Mouse (Mus musculus) heart, embryonic 14.5 days (tissue): Measurements from ENCODE around the gene Arid3b. TPM values are rescaled to one million over a fixed set of nuclear protein-coding genes. Genes with fewer than 3 reads are reported as not detected.

ENCODE experiments used
- ATAC-seq: fragments of 200-750 bp; cut with Nextera tagmentation; 2 replicates; pipeline ENCODE4 v1.8.0; 2017; ENCODE audit warnings: low read depth, moderate TSS enrichment; ENCODE audit not compliant: insufficient number of reproducible peaks, insufficient read depth, low FRiP score
- H3K27ac ChIP-seq, 2 experiments: fragments of 200-500 bp in 1 of 2; fragments of 300-500 bp in 1 of 2; sonication (generic) in 1 of 2; replicated peaks in 1 of 2; 2 replicates each; pipeline ENCODE4 v1.5.1; 2012 to 2014; ENCODE audit warnings: low read depth in 2 of 2, low read length in 2 of 2, control low read depth in 1 of 2, mild to moderate bottlenecking in 1 of 2, mixed read lengths in 1 of 2; ENCODE audit not compliant: control insufficient read depth in 1 of 2, insufficient read depth in 1 of 2
- H3K27me3 ChIP-seq: fragments of 300-500 bp; sonication (generic); 2 replicates; pipeline ENCODE4 v1.6.1; 2014; ENCODE audit warnings: mild to moderate bottlenecking, low read length, control low read depth; ENCODE audit not compliant: control insufficient read depth, insufficient read depth
- H3K36me3 ChIP-seq: fragments of 300-500 bp; sonication (generic); 2 replicates; pipeline ENCODE4 v1.6.1; 2014; ENCODE audit warnings: mild to moderate bottlenecking, control low read depth, low read length, mixed read lengths; ENCODE audit not compliant: control insufficient read depth, insufficient read depth
- H3K4me1 ChIP-seq, 2 experiments: fragments of 200-500 bp in 1 of 2; fragments of 300-500 bp in 1 of 2; sonication (generic) in 1 of 2; 2 replicates each; pipeline ENCODE4 v1.6.1; 2012 to 2014; ENCODE audit warnings: low read length in 2 of 2, control low read depth in 1 of 2, mixed read lengths in 1 of 2; ENCODE audit not compliant: control insufficient read depth in 2 of 2, insufficient read depth in 2 of 2
- H3K4me2 ChIP-seq: fragments of 300-500 bp; sonication (generic); 2 replicates; pipeline ENCODE4 v1.6.1; 2014; ENCODE audit warnings: mild to moderate bottlenecking, low read length
- H3K4me3 ChIP-seq, 2 experiments: fragments of 200-500 bp in 1 of 2; fragments of 300-500 bp in 1 of 2; sonication (generic) in 1 of 2; 2 replicates each; pipeline ENCODE4 v1.5.1; 2012 to 2014; ENCODE audit warnings: low read length in 2 of 2, mild to moderate bottlenecking in 2 of 2, control low read depth in 1 of 2, low read depth in 1 of 2, moderate library complexity in 1 of 2; ENCODE audit not compliant: control insufficient read depth in 1 of 2, insufficient read depth in 1 of 2
- H3K9ac ChIP-seq: fragments of 300-500 bp; sonication (generic); 2 replicates; pipeline ENCODE4 v1.6.1; 2014; ENCODE audit warnings: mild to moderate bottlenecking, low read length
- H3K9me3 ChIP-seq: fragments of 300-500 bp; sonication (generic); 2 replicates; pipeline ENCODE4 v1.6.1; 2016; ENCODE audit warnings: low read length, control low read depth; ENCODE audit not compliant: control insufficient read depth
- WGBS: fragments of 180-500 bp; shearing (Covaris S2); extraction: QIAGEN DNeasy Blood & Tissue Kit; methylation state at CpG from one replicate; pipeline ENCODE4 v1.1.7; 2014; 5-methylcytosine and 5-hydroxymethylcytosine counted together
- polyA plus RNA-seq: library from polyadenylated mRNA; unstranded; fragments of >200 nt; fragmentation: Nextera tagmentation; extraction: Ambion mirVana; gene quantifications from 2 replicates; pipeline ENCODE4 v1.2.1, GENCODE M21; 2014

Gene Arid3b
- polyA plus RNA-seq, 1 experiment from 2014 or later = 8.1 TPM

- no peak overlapping the region for H3K4me3 ChIP-seq
- no peaks in the 10 kb centered on the region for H3K36me3 ChIP-seq
- 64% methylated on average over 6 of the region's 6 CpGs for WGBS
- H3K9me3 ChIP-seq = no peaks in the 10 kb centered on the region
- H3K27ac ChIP-seq = no peak overlapping the region
- ATAC-seq = no peak
- no peak overlapping the region for H3K4me2 ChIP-seq
- H3K27me3 ChIP-seq = no peaks in the 10 kb centered on the region
- no peak overlapping the region for H3K9ac ChIP-seq
- no peaks in the 10 kb centered on the region for H3K4me1 ChIP-seq
These were observed 32.2 kb upstream of the Arid3b start for GRCm38 (mm10) chr9:57868767-57869166.

- Histone ChIP-seq H3K9ac (no peak overlapping the region), H3K27ac (no peak overlapping the region), H3K36me3 (no peaks in the 10 kb centered on the region), H3K4me2 (no peak overlapping the region), H3K27me3 (no peaks in the 10 kb centered on the region), H3K4me1 (no peaks in the 10 kb centered on the region), H3K4me3 (no peak overlapping the region), H3K9me3 (no peaks in the 10 kb centered on the region)
- WGBS = 75% methylated on average over 5 of the region's 5 CpGs
- no peak for ATAC-seq
These were observed 31.3 kb upstream of the Arid3b start for GRCm38 (mm10) chr9:57867880-57868279.

- no peak overlapping the region for H3K4me2 ChIP-seq
- H3K9ac ChIP-seq = no peak overlapping the region
- H3K27ac ChIP-seq = no peak overlapping the region
- no peaks in the 10 kb centered on the region for H3K4me1 ChIP-seq
- ATAC-seq = no peak
- H3K4me3 ChIP-seq = no peak overlapping the region
- no peaks in the 10 kb centered on the region for H3K36me3 ChIP-seq
- no peaks in the 10 kb centered on the region for H3K27me3 ChIP-seq
- WGBS = 86% methylated on average over 4 of the region's 4 CpGs
- no peaks in the 10 kb centered on the region for H3K9me3 ChIP-seq
These were observed 30.6 kb upstream of the Arid3b start for GRCm38 (mm10) chr9:57867236-57867635.

- no peak for ATAC-seq
- Histone ChIP-seq H3K4me2 (no peak overlapping the region), H3K9ac (no peak overlapping the region), H3K36me3 (no peaks in the 10 kb centered on the region), H3K9me3 (no peaks in the 10 kb centered on the region), H3K4me1 (0 out of 4 replicates have a peak, but pooled peaks cover 0 to 2% of the 10 kb centered on the region in 2 experiments), H3K27me3 (no peaks in the 10 kb centered on the region), H3K27ac (no peak overlapping the region), H3K4me3 (no peak overlapping the region)
- WGBS = 68% methylated on average over 7 of the region's 7 CpGs
These were observed 29.9 kb upstream of the Arid3b start for GRCm38 (mm10) chr9:57866530-57866929.

- Histone ChIP-seq H3K4me3 (no peak overlapping the region), H3K4me1 (0 out of 4 replicates have a peak, but pooled peaks cover 0 to 2% of the 10 kb centered on the region in 2 experiments), H3K9ac (no peak overlapping the region), H3K27ac (no peak overlapping the region), H3K36me3 (no peaks in the 10 kb centered on the region), H3K27me3 (no peaks in the 10 kb centered on the region), H3K4me2 (no peak overlapping the region), H3K9me3 (no peaks in the 10 kb centered on the region)
- ATAC-seq = no peak
These were observed 27.7 kb upstream of the Arid3b start for GRCm38 (mm10) chr9:57864336-57864735.

- Histone ChIP-seq H3K27ac (no peak overlapping the region), H3K4me1 (0 out of 4 replicates have a peak, but pooled peaks cover 0 to 2% of the 10 kb centered on the region in 2 experiments), H3K4me3 (no peak overlapping the region), H3K4me2 (no peak overlapping the region), H3K27me3 (no peaks in the 10 kb centered on the region), H3K36me3 (no peaks in the 10 kb centered on the region), H3K9ac (no peak overlapping the region), H3K9me3 (no peaks in the 10 kb centered on the region)
- no peak for ATAC-seq
- 49% methylated on average over 9 of the region's 9 CpGs for WGBS
These were observed 25.4 kb upstream of the Arid3b start for GRCm38 (mm10) chr9:57861951-57862471.

- no peak overlapping the region for H3K27ac ChIP-seq
- ATAC-seq = no peak
- H3K9me3 ChIP-seq = no peaks in the 10 kb centered on the region
- no peak overlapping the region for H3K4me3 ChIP-seq
- H3K4me2 ChIP-seq = no peak overlapping the region
- H3K9ac ChIP-seq = no peak overlapping the region
- H3K36me3 ChIP-seq = no peaks in the 10 kb centered on the region
- no peaks in the 10 kb centered on the region for H3K27me3 ChIP-seq
- no peaks in the 10 kb centered on the region for H3K4me1 ChIP-seq
- 70% methylated on average over 2 of the region's 2 CpGs for WGBS
These were observed 19.9 kb upstream of the Arid3b start for GRCm38 (mm10) chr9:57856456-57856855.

GRCm38 (mm10) chr9:57854280-57854679, 17.7 kb upstream of the Arid3b start:
- no peak overlapping the region for H3K27ac ChIP-seq
- no peaks in the 10 kb centered on the region for H3K9me3 ChIP-seq
- H3K9ac ChIP-seq = no peak overlapping the region
- no peaks in the 10 kb centered on the region for H3K27me3 ChIP-seq
- H3K4me3 ChIP-seq = no peak overlapping the region
- no peak overlapping the region for H3K4me2 ChIP-seq
- H3K36me3 ChIP-seq = no peaks in the 10 kb centered on the region
- no peak for ATAC-seq
- H3K4me1 ChIP-seq = peaks cover 0 to 7% of the 10 kb centered on the region in 2 experiments; a peak in 2 of 4 replicates
